Mouse (Mus musculus): ENCODE data around the gene Snx25. TPM values are rescaled to one million over a fixed set of nuclear protein-coding genes. Genes with fewer than 3 reads are reported as not detected.

The Snx25 gene
- total RNA-seq (2022), result 10 to 100 TPM in 1 of 4 experiments, 1 to 10 TPM in 3; 7.8 to 10.4 (median 8.7) TPM

GRCm38 (mm10) chr8:46152064-46153031 lies at the start of gene Snx25:
Snx25 (minus strand) TSS chr8:46152159.
- peak; percentile 80 for DNase-seq (ENCODE audit: low spot score)

- DNase-seq (ENCODE audit: low spot score), result no peak
These were observed 45.7 kb upstream of the Snx25 start for GRCm38 (mm10) chr8:46197673-46198072.

- no peak for DNase-seq (ENCODE audit: low spot score)
These were observed 44.9 kb upstream of the Snx25 start for GRCm38 (mm10) chr8:46196877-46197276.

- DNase-seq (ENCODE audit: low spot score), result no peak
These were observed 41.1 kb upstream of the Snx25 start for GRCm38 (mm10) chr8:46193100-46193499.

- DNase-seq (ENCODE audit: low spot score), result peak; percentile 53
These were observed 33.4 kb upstream of the Snx25 start for GRCm38 (mm10) chr8:46185361-46185760.

GRCm38 (mm10) chr8:46180136-46180535 lies 28.2 kb upstream of the Snx25 start:
- no peak for DNase-seq (ENCODE audit: low spot score)

GRCm38 (mm10) chr8:46173651-46174050 lies 21.7 kb upstream of the Snx25 start:
- DNase-seq (ENCODE audit: low spot score), result no peak

GRCm38 (mm10) chr8:46163870-46164190 lies 11.9 kb upstream of the Snx25 start:
- DNase-seq (ENCODE audit: low spot score), result no peak

- DNase-seq (ENCODE audit: low spot score), result peak; percentile 96
These were observed 11.3 kb upstream of the Snx25 start for GRCm38 (mm10) chr8:46162953-46163869.

GRCm38 (mm10) chr8:46153042-46153441 lies 1.1 kb upstream of the Snx25 start:
- no peak for DNase-seq (ENCODE audit: low spot score)

- no peak for DNase-seq (ENCODE audit: low spot score)
These were observed 527 bp downstream of the Snx25 start, which contains the start of gene Cfap97 for GRCm38 (mm10) chr8:46151202-46152062. Cfap97 (plus strand) TSS chr8:46151771.

GRCm38 (mm10) chr8:46149782-46150181 lies 2.2 kb downstream of the Snx25 start:
- no peak for DNase-seq (ENCODE audit: low spot score)

- DNase-seq (ENCODE audit: low spot score), result no peak
These were observed 2.7 kb downstream of the Snx25 start for GRCm38 (mm10) chr8:46149306-46149705.

- no peak for DNase-seq (ENCODE audit: low spot score)
These were observed 5.8 kb downstream of the Snx25 start for GRCm38 (mm10) chr8:46146173-46146572.

GRCm38 (mm10) chr8:46143924-46144323 lies 8.0 kb downstream of the Snx25 start:
- no peak for DNase-seq (ENCODE audit: low spot score)

- DNase-seq (ENCODE audit: low spot score), result no peak
These were observed 8.5 kb downstream of the Snx25 start for GRCm38 (mm10) chr8:46143470-46143869.

GRCm38 (mm10) chr8:46142498-46143081 lies 9.4 kb downstream of the Snx25 start:
- no peak for DNase-seq (ENCODE audit: low spot score)

- no peak for DNase-seq (ENCODE audit: low spot score)
These were observed 10.3 kb downstream of the Snx25 start for GRCm38 (mm10) chr8:46141688-46142087.

- no peak for DNase-seq (ENCODE audit: low spot score)
These were observed 11.4 kb downstream of the Snx25 start for GRCm38 (mm10) chr8:46140376-46141120.

Data from heart, adult 8-10 months (tissue).